Mouse (Mus musculus): ENCODE measurements around the gene Map2k5. TPM values are rescaled to one million over a fixed set of nuclear protein-coding genes. Genes with fewer than 3 reads are reported as not detected.
A peak's percentile ranks its signal among the peaks of the same experiment; 100 is the strongest.

The Map2k5 gene
- polyA plus RNA-seq, 1 experiment from 2014 or later = 28.7 TPM

- under 1% methylated on average over 16 of the region's 16 CpGs for WGBS
- Histone ChIP-seq H3K4me3 (peak overlapping the region; percentile 47), H3K9me3 (no peaks in the 10 kb centered on the region), H3K27me3 (ENCODE audit: insufficient read depth, poor library complexity, severe bottlenecking) (peaks cover 84% of the 10 kb centered on the region), H3K36me3 (no peaks in the 10 kb centered on the region), H3K4me1 (peaks cover 41% of the 10 kb centered on the region), H3K27ac (no peak overlapping the region)
- no peak for DNase-seq (ENCODE audit: low spot score)
These were observed 241.9 kb downstream of the Map2k5 start for GRCm38 (mm10) chr9:63135801-63136200.

DNA sequence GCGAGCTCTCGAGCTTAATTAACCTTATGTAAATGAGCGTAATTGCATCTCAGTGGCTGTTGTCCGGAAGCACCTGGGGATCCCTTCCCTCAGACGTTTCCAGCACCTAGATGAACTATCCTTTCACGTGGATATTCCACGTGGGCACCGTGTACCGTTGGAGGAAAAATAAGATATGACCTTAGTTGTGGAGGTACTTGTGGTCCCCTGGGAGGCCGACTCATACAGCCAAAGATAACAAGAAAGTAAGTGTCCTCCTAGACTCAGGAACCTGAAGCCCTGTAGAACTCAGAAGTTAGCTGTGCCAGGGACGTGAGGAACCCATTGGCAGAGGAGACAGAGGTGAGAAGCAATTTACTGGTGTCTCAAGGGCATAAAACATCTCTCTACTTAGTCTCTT is 242.3 kb downstream of the Map2k5 start:
- peaks cover 84% of the 10 kb centered on the region for H3K27me3 ChIP-seq (ENCODE audit: insufficient read depth, poor library complexity, severe bottlenecking)
- peaks cover 41% of the 10 kb centered on the region for H3K4me1 ChIP-seq
- H3K27ac ChIP-seq = no peak overlapping the region
- H3K36me3 ChIP-seq = no peaks in the 10 kb centered on the region
- no peak for DNase-seq (ENCODE audit: low spot score)
- no peaks in the 10 kb centered on the region for H3K9me3 ChIP-seq
- WGBS = 2% methylated on average over 11 of the region's 11 CpGs
- peak overlapping the region; percentile 47 for H3K4me3 ChIP-seq

DNA sequence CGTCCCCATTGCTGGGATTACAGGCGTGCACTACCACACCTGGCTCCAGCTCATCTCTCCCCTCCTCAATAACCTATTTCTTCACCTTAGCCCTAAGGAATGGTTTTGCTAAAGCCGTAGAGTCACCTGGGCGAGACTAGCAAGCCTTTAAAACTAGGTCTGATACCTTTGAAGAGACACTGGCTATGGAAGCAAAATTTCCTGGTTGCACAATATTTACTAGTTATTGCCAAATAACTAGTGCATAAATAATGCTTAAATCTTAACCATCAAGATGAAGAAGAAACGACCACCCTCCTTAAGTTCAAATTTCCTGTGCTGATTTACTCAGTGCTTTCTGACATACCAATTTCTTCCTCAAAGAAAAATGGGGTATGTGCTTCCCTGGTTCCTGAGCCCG is 244.0 kb downstream of the Map2k5 start:
- Histone ChIP-seq H3K27me3 (ENCODE audit: insufficient read depth, poor library complexity, severe bottlenecking) (peaks cover 72% of the 10 kb centered on the region), H3K4me1 (peaks cover 37% of the 10 kb centered on the region), H3K4me3 (peak overlapping the region; percentile 73), H3K9me3 (no peaks in the 10 kb centered on the region), H3K27ac (no peak overlapping the region), H3K36me3 (no peaks in the 10 kb centered on the region)
- DNase-seq (ENCODE audit: low spot score) = no peak
- WGBS = 19% methylated on average over 6 of the region's 6 CpGs

DNA sequence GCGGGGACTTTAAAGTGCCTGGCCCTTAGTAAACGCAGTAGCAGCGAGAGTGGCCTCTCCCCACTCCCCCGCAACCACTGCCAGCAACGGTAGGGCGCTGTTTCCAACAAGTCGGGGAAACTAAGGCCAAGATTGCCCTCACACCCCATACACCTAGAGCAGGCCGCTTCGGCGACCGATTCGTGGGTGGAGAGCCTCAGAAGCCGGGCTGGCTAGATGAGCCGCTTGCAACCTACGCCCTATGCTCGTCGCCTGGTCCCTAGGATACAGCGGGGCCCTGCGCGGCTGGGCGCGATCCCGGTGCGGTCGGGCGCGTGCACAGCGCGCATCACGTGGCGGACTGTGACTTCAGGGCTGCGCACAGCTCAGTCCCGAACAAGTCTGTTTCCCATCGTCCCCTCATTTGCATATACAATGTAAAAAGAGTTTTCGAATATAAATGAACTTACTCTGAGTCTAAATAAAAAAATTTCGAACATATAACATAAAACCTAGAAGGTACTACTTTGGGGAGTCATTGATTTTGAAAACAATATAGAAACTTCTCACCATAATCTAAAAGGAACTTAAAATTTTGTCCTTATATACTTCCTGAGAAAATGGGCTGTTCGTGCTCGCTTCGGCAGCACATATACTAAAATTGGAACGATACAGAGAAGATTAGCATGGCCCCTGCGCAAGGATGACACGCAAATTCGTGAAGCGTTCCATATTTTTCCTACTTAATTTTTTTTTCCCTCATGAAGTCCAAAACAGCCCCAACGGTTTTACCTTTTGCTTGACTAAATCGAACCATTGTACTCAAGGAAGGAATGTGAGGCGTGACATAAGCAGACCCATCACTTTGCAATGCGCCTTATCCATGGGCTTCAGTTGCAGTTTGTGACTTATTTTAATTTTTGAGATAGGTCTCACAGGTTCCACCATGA is 244.8 kb downstream of the Map2k5 start:
- H3K4me3 ChIP-seq = peak overlapping the region; percentile 73
- no peaks in the 10 kb centered on the region for H3K36me3 ChIP-seq
- no peaks in the 10 kb centered on the region for H3K9me3 ChIP-seq
- DNase-seq (ENCODE audit: low spot score) = peak; percentile 96
- peak overlapping the region; percentile 88 for H3K27ac ChIP-seq
- H3K4me1 ChIP-seq = peaks cover 32% of the 10 kb centered on the region; the same call in 1 of the 2 replicates
- WGBS = under 1% methylated on average over 48 of the region's 48 CpGs
- peaks cover 65% of the 10 kb centered on the region for H3K27me3 ChIP-seq (ENCODE audit: insufficient read depth, poor library complexity, severe bottlenecking)

GRCm38 (mm10) chr9:63131957-63132602 is 245.6 kb downstream of the Map2k5 start:
- 2% methylated on average over 28 of the region's 28 CpGs for WGBS
- peaks cover 24% of the 10 kb centered on the region; the same call in 1 of the 2 replicates for H3K4me1 ChIP-seq
- H3K9me3 ChIP-seq = no peaks in the 10 kb centered on the region
- H3K4me3 ChIP-seq = peak overlapping the region; percentile 73
- H3K27me3 ChIP-seq (ENCODE audit: insufficient read depth, poor library complexity, severe bottlenecking) = peaks cover 56% of the 10 kb centered on the region
- H3K36me3 ChIP-seq = no peaks in the 10 kb centered on the region
- peak overlapping the region; percentile 88 for H3K27ac ChIP-seq
- DNase-seq (ENCODE audit: low spot score) = peak; percentile 84

DNA sequence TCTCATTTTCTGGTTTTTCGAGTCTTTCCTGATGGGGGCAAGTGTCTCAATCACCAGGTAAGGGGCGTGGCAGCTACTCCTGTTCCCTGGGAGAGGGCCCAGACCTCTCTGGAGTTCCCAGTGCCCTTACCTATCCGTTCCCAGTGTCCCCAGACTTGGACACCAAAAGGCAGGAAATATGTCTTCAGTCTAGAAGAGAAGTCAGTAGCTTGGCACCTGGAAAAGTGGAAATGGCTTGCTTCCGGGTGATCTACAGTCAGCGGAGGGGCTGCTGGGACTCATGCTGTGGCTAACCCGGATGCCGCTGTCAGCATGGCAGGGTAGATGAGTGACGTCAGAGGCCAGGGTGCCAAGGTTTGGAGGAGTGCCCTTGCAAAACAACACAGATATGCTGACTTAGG is 248.1 kb downstream of the Map2k5 start:
- DNase-seq (ENCODE audit: low spot score) = no peak
- Histone ChIP-seq H3K27me3 (ENCODE audit: insufficient read depth, poor library complexity, severe bottlenecking) (peaks cover 32% of the 10 kb centered on the region), H3K36me3 (no peaks in the 10 kb centered on the region), H3K4me1 (peaks cover 15% of the 10 kb centered on the region), H3K27ac (no peak overlapping the region), H3K9me3 (no peaks in the 10 kb centered on the region), H3K4me3 (no peak overlapping the region)
- 66% methylated on average over 8 of the region's 8 CpGs for WGBS

GRCm38 (mm10) chr9:63124512-63124911 is 253.2 kb downstream of the Map2k5 start:
- Histone ChIP-seq H3K4me1 (peaks cover 8% of the 10 kb centered on the region), H3K4me3 (peak overlapping the region; percentile 66; the same call in 1 of the 2 replicates), H3K36me3 (no peaks in the 10 kb centered on the region), H3K9me3 (no peaks in the 10 kb centered on the region), H3K27me3 (ENCODE audit: insufficient read depth, poor library complexity, severe bottlenecking) (no peaks in the 10 kb centered on the region), H3K27ac (peak overlapping the region; percentile 88; the same call in 1 of the 2 replicates)
- no peak for DNase-seq (ENCODE audit: low spot score)
- WGBS = 28% methylated on average over 9 of the region's 9 CpGs

GRCm38 (mm10) chr9:63123451-63124438 is 254.0 kb downstream of the Map2k5 start:
- peak overlapping the region; percentile 66 for H3K4me3 ChIP-seq
- WGBS = 6% methylated on average over 30 of the region's 30 CpGs
- H3K27ac ChIP-seq = peak overlapping the region; percentile 88
- H3K9me3 ChIP-seq = no peaks in the 10 kb centered on the region
- peak; percentile 97 for DNase-seq (ENCODE audit: low spot score)
- H3K36me3 ChIP-seq = no peaks in the 10 kb centered on the region
- no peaks in the 10 kb centered on the region for H3K27me3 ChIP-seq (ENCODE audit: insufficient read depth, poor library complexity, severe bottlenecking)
- peaks cover 8% of the 10 kb centered on the region for H3K4me1 ChIP-seq

DNA sequence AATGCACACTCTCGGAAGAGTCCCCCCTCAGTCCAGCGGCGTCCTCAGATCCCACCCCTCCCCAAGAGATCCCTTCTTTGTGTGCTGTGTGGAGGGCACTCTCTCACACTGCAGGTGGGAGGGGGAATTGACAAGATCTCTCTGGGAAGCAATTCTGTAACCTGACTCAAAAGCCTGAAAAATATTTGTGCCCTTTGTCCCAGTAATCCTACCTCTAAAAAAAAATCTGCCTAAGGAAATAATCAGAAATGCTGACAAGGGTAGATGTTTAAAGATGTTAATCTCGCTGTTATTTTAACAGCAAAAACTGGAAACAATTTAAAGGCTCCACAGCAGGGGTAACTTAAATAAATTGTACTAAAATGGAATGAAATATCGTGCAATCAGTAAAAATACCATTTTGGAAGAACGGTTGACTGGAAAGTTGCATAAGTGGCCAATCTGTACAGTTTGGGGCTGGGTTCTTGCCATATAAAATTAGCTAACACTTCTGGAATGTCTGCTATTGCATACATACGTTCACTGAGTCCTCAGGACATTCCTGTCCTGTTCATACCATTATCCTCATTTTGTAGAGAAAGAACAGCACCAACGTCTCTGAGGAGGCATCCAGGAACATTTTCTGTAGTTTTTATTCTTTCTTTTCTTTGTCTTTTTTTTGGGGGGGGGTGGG is 255.4 kb downstream of the Map2k5 start:
- DNase-seq (ENCODE audit: low spot score) = no peak

DNA sequence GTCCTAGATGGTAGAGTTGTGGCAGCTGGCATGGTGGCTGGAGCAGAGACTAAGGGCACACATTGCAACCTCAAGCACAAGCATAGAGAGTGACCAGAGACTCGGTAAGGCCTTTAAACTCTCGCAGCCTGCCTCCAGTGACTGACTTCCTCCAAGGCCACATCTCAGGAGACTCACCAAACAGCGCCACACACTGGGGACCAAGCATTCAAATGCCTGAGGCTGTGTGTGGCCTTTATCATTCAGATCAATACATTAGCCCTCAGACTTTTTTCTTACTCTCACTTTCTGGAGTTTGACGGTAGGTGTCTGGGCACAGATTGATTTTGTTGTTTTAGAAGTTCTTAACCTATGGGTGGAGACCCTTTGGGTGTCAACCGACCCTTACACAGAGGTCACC is 259.3 kb downstream of the Map2k5 start:
- Histone ChIP-seq H3K36me3 (no peaks in the 10 kb centered on the region), H3K27me3 (ENCODE audit: insufficient read depth, poor library complexity, severe bottlenecking) (no peaks in the 10 kb centered on the region), H3K4me1 (no peaks in the 10 kb centered on the region), H3K9me3 (no peaks in the 10 kb centered on the region), H3K4me3 (no peak overlapping the region), H3K27ac (no peak overlapping the region)
- DNase-seq (ENCODE audit: low spot score) = no peak
- 47% methylated on average over 5 of the region's 5 CpGs for WGBS

More for the DNA sequence above, 255.4 kb downstream of the Map2k5 start:
- no peaks in the 10 kb centered on the region for H3K27me3 ChIP-seq (ENCODE audit: insufficient read depth, poor library complexity, severe bottlenecking)
- no peak overlapping the region for H3K4me3 ChIP-seq
- peaks cover 8% of the 10 kb centered on the region for H3K4me1 ChIP-seq
- H3K9me3 ChIP-seq = no peaks in the 10 kb centered on the region
- no peak overlapping the region for H3K27ac ChIP-seq
- H3K36me3 ChIP-seq = no peaks in the 10 kb centered on the region
- 63% methylated on average over 8 of the region's 8 CpGs for WGBS
